1 mouse cellular context compared by ENCODE assay signal in the genomic region with DNA sequence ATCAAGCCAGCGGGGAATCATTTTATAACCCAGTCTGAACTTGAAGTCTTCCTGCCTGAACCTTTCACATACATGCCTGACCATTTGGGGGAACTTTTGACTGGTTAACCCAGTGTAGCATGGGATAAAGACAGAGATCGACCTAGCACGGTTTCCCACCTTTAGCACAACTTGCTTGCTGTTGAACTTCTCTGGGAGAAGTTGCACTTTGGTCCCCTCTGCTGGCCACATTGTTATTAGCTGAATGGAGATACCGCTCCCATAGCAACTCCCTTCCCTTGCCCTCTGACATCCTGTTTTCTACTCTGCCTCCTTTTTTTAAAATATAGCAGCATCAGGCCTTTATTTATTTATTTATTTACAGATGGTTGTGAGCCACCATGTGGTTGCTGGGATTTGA.
A peak's percentile ranks its signal among the peaks of the same experiment; 100 is the strongest.
TF ChIP-seq lines count a peak whose summit lies in the region.

No protein-coding gene starts in this region.

TF ChIP-seq in CH12.LX, 34 proteins besides CTCF, POLR2A, EP300 and RAD21:
- TF ChIP-seq NRF1 (IDR thresholded peaks at IDR 0.05; ENCODE audit: low read depth, low read length) (0 out of 2 replicates have a peak, but pooled peaks have one; percentile 22), SMC3 (IDR thresholded peaks at IDR 0.05; ENCODE audit: low read depth, low read length) (peak; percentile 96), JUND (conservative IDR thresholded peaks at IDR 0.05; ENCODE audit: low read depth, low read length) (peak; percentile 28; the same call in 1 of the 2 replicates), ELF1 (IDR thresholded peaks at IDR 0.05; ENCODE audit: low read depth, low read length) (peak; percentile 45; the same call in 1 of the 2 replicates), KAT2A (IDR thresholded peaks at IDR 0.05; ENCODE audit: insufficient replicate concordance, low read length) (no peak), CHD1 (IDR thresholded peaks at IDR 0.05; ENCODE audit: low read depth, low read length) (no peak), TBP (conservative IDR thresholded peaks at IDR 0.05; ENCODE audit: low read depth, low read length) (0 out of 2 replicates have a peak, but pooled peaks have one; percentile 29), MAZ (IDR thresholded peaks at IDR 0.05; ENCODE audit: low read depth, low read length) (0 out of 2 replicates have a peak, but pooled peaks have one; percentile 48), ZMIZ1 (IDR thresholded peaks at IDR 0.05; ENCODE audit: low read depth, low read length) (no peak), ZC3H11A (IDR thresholded peaks at IDR 0.05; ENCODE audit: low read depth, low read length) (peak; percentile 76; the same call in 1 of the 2 replicates), JUN (IDR thresholded peaks at IDR 0.05; ENCODE audit: insufficient read depth, low read depth, low read length) (no peak), ZNF384 (IDR thresholded peaks at IDR 0.05; ENCODE audit: low read depth, low read length) (peak; percentile 80), MEF2A (IDR thresholded peaks at IDR 0.05; ENCODE audit: borderline replicate concordance, low read depth, low read length) (0 out of 2 replicates have a peak, but pooled peaks have one; percentile 58), IRF4 (IDR thresholded peaks at IDR 0.05; ENCODE audit: low read depth, low read length) (peak; percentile 62), SIN3A (IDR thresholded peaks at IDR 0.05; ENCODE audit: low read length) (peak; percentile 65; the same call in 1 of the 2 replicates), MXI1 (IDR thresholded peaks at IDR 0.05; ENCODE audit: low read depth, low read length) (peak; percentile 73; the same call in 1 of the 2 replicates), PAX5 (IDR thresholded peaks at IDR 0.05; ENCODE audit: low read length) (no peak), MYC (IDR thresholded peaks at IDR 0.05; ENCODE audit: low read depth, low read length) (peak; percentile 74; the same call in 1 of the 2 replicates), POLR2AphosphoS2 (IDR thresholded peaks at IDR 0.05; ENCODE audit: low read depth, low read length) (no peak), GABPA (IDR thresholded peaks at IDR 0.05; ENCODE audit: insufficient replicate concordance, low read depth, low read length) (no peak), E2F4 (IDR thresholded peaks at IDR 0.05; ENCODE audit: insufficient replicate concordance, low read depth, low read length) (peak; percentile 72; the same call in 1 of the 2 replicates), MAFK (IDR thresholded peaks at IDR 0.05; ENCODE audit: insufficient replicate concordance, low read length) (0 out of 2 replicates have a peak, but pooled peaks have one; percentile 30), RCOR1 (conservative IDR thresholded peaks at IDR 0.05; ENCODE audit: low read depth, low read length) (no peak), UBTF (IDR thresholded peaks at IDR 0.05; ENCODE audit: low read depth, low read length) (no peak), NELFE (IDR thresholded peaks at IDR 0.05; ENCODE audit: low read depth, low read length) (peak; percentile 54; the same call in 1 of the 2 replicates), USF1 (IDR thresholded peaks at IDR 0.05; ENCODE audit: low read depth, low read length) (no peak), BHLHE40 (IDR thresholded peaks at IDR 0.05; ENCODE audit: low read depth, low read length) (0 out of 2 replicates have a peak, but pooled peaks have one; percentile 39), TCF12 (IDR thresholded peaks at IDR 0.05; ENCODE audit: low read depth, low read length) (peak; percentile 31; the same call in 1 of the 2 replicates), ETS1 (conservative IDR thresholded peaks at IDR 0.05; ENCODE audit: low read depth, low read length) (no peak), MAX (IDR thresholded peaks at IDR 0.05; ENCODE audit: low read length) (peak; percentile 69), HCFC1 (IDR thresholded peaks at IDR 0.05; ENCODE audit: low read depth, low read length) (peak; percentile 27; the same call in 1 of the 2 replicates)
